Mouse (Mus musculus) intestine, postnatal 0 days (tissue): ENCODE measurements around the gene Bnip1. TPM values are rescaled to one million over a fixed set of nuclear protein-coding genes. Genes with fewer than 3 reads are reported as not detected.

Source experiments
- ATAC-seq: fragments of 200-750 bp; cut with Nextera tagmentation; 2 replicates; pipeline ENCODE4 v1.8.0; 2017; ENCODE audit warnings: mild to moderate bottlenecking, moderate TSS enrichment, moderate library complexity
- H3K27ac ChIP-seq: fragments of 300-500 bp; sonication (generic); 2 replicates; pipeline ENCODE4 v1.5.1; 2014; ENCODE audit warnings: mild to moderate bottlenecking, low read depth, low read length, moderate library complexity
- H3K27me3 ChIP-seq: fragments of 300-500 bp; sonication (generic); replicated peaks from 2 replicates; pipeline ENCODE4 v1.6.1; 2014; ENCODE audit warnings: low read length, mixed read lengths; ENCODE audit not compliant: control insufficient read depth, insufficient read depth
- H3K36me3 ChIP-seq: fragments of 300-500 bp; sonication (generic); 2 replicates; pipeline ENCODE4 v1.6.1; 2014; ENCODE audit warnings: mild to moderate bottlenecking, moderate library complexity; ENCODE audit not compliant: control insufficient read depth, insufficient read depth
- H3K4me1 ChIP-seq: fragments of 300-500 bp; sonication (generic); replicated peaks from 2 replicates; pipeline ENCODE4 v1.6.1; 2014; ENCODE audit warnings: antibody characterized with exemption, low read length, mixed read lengths; ENCODE audit not compliant: control insufficient read depth, insufficient read depth
- H3K4me2 ChIP-seq: fragments of 300-500 bp; sonication (generic); replicated peaks from 2 replicates; pipeline ENCODE4 v1.6.1; 2014; ENCODE audit warnings: low read depth, mild to moderate bottlenecking, moderate library complexity
- H3K4me3 ChIP-seq: fragments of 300-500 bp; sonication (generic); 2 replicates; pipeline ENCODE4 v1.5.1; 2014; ENCODE audit warnings: low read depth, low read length
- H3K9ac ChIP-seq: fragments of 300-500 bp; sonication (generic); 2 replicates; pipeline ENCODE4 v1.6.1; 2014; ENCODE audit warnings: mild to moderate bottlenecking, low read depth, low read length
- H3K9me3 ChIP-seq: fragments of 300-500 bp; sonication (generic); 2 replicates; pipeline ENCODE4 v1.6.1; 2016; ENCODE audit warnings: mixed run types; ENCODE audit not compliant: control insufficient read depth
- CTCF ChIP-seq: sonication (generic); IDR thresholded peaks from 2 replicates; pipeline ENCODE4 v1.5.1; 2016; ENCODE audit warnings: low read depth, mild to moderate bottlenecking, control low read depth, antibody characterized with exemption, moderate library complexity
- WGBS: fragments of 180-500 bp; shearing (Covaris S2); extraction: QIAGEN DNeasy Blood & Tissue Kit; methylation state at CpG from one replicate; pipeline ENCODE4 v1.1.7; 2014; 5-methylcytosine and 5-hydroxymethylcytosine counted together
- polyA plus RNA-seq: library from polyadenylated mRNA; unstranded; fragments of >200 nt; fragmentation: Nextera tagmentation; extraction: Ambion mirVana; gene quantifications from 2 replicates; pipeline ENCODE4 v1.2.1, GENCODE M21; 2015

Gene Bnip1
- polyA plus RNA-seq, 1 experiment from 2014 or later = 30.7 TPM

DNA sequence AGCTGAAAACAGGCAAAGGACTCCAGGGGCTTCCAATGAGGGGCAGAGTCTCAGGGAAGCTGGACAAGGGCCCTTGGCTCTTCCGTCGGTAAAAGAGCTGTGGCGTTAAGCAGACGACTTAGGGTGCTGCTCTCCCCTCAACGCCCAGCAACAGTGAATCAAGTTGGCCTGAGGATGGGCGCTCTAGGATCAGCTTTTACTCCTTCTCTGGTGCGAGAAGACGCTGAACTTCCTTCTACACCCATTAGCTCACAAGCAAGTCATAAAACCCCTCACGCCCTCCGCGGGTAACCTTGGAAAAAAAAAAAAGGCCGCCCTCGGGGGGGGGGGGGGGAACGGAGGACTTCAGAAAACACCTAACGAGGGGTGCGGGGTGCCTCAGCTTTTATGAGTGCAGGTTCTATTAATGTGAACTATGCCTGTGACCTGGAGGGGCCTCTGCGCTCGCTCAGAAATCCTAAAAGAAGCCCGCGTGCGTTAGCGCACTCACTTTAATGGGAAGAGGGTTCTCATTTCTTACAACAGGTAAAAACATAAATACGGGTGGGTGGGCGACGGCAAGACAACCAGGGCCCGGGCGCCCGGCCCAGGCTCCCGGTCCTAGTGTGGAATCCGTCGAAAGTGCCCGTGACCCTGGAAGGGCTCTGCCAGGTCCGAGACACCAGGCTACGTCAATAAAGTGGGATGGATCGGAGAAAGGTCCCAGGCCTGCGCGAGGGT, 57.5 kb downstream of the Bnip1 start:
- H3K4me1 ChIP-seq = no peaks in the 10 kb centered on the region
- H3K9ac ChIP-seq = no peak overlapping the region
- H3K4me2 ChIP-seq = peak overlapping the region; percentile 43; the same call in 1 of the 2 replicates
- 3% methylated on average over 36 of the region's 37 CpGs for WGBS
- no peaks in the 10 kb centered on the region for H3K9me3 ChIP-seq
- peaks cover 95% of the 10 kb centered on the region for H3K27me3 ChIP-seq
- TF ChIP-seq CTCF = no peak
- H3K27ac ChIP-seq = no peak overlapping the region
- peak overlapping the region; percentile 23; the same call in 1 of the 2 replicates for H3K4me3 ChIP-seq
- H3K36me3 ChIP-seq = no peaks in the 10 kb centered on the region
- ATAC-seq = no peak

DNA sequence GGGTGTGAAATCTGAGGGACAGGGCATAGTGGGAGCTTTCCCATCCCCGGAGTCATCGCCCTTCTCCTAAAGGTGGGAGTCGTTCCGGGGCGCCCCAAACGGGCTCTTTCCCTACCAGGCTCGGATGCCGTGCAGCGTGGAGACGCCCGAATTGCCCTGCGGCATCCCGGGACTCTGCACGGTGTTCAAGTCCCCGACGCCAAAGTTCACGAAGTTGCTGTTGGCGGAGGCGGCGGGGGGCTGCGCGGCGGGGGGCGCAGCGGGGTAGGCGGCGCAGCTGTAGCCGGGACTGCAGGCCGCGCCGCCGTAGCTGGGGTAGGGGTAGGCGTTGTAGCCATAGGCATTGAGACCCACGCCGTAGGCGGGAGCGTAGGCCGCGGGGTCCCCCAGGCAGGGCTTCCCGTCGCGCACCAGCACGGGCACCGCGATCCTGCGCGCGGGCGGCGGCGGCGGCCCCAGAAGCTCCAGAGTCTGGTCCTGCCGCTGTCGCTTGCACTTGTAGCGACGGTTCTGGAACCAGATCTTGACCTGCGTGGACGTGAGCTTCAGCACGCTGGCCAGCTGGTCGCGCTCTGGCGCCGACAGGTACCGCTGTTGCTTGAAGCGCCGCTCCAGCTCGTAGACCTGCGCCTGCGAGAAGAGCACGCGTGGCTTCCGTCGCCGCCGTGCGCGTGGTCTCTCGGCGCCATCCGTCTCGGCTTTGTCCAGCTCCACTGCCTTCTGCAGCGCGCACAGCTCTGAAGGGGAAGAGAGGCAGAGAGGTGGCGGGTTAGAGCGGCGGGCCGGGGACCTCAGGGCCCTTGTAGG, 58.2 kb downstream of the Bnip1 start:
- Histone ChIP-seq H3K9ac (no peak overlapping the region), H3K4me1 (no peaks in the 10 kb centered on the region), H3K36me3 (no peaks in the 10 kb centered on the region), H3K27me3 (peaks cover 95% of the 10 kb centered on the region), H3K9me3 (no peaks in the 10 kb centered on the region), H3K27ac (no peak overlapping the region), H3K4me3 (peak overlapping the region; percentile 23), H3K4me2 (peak overlapping the region; percentile 43)
- no peak for ATAC-seq
- 1% methylated on average over 80 of the region's 87 CpGs for WGBS
- TF ChIP-seq CTCF = no peak

DNA sequence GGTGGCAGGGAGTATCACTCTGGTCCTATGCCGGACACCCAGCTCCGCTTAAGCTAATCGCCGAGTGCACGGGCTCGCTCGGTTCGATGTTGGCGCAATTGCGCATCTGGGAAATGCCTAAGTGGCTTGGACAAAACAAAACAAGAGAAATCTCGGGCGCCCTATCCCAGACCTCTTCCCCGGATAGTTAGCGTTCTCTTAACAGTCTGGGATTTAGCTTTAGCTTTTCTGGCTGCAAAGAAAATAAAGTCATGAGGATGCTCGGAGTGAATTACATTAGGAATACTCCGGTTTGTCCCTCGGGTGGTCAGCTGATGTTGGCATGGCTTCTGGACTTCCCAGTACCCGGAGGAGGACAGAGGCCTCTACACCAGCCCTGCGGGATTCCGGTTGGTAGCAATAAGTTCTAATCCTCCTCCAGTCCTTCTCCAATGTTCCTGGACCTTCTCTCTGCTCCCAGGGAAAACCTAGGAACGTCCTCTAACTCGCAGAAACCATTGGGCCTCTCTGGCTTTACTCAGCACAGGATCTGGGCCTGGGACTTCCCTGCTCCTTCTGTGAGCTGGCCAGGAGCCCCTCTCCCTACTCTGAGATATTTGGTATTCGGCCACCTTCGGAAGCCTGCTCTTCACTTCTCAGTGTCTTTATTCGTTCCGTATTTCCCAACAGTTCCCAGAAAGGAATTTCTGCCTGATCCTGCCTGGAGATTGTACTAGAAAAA, 59.0 kb downstream of the Bnip1 start:
- Histone ChIP-seq H3K27ac (no peak overlapping the region), H3K9ac (no peak overlapping the region), H3K36me3 (no peaks in the 10 kb centered on the region), H3K4me3 (peak overlapping the region; percentile 23), H3K9me3 (no peaks in the 10 kb centered on the region), H3K4me2 (peak overlapping the region; percentile 43), H3K27me3 (peaks cover 95% of the 10 kb centered on the region), H3K4me1 (no peaks in the 10 kb centered on the region)
- ATAC-seq = no peak
- WGBS = 5% methylated on average over 26 of the region's 26 CpGs
- TF ChIP-seq CTCF = no peak

DNA sequence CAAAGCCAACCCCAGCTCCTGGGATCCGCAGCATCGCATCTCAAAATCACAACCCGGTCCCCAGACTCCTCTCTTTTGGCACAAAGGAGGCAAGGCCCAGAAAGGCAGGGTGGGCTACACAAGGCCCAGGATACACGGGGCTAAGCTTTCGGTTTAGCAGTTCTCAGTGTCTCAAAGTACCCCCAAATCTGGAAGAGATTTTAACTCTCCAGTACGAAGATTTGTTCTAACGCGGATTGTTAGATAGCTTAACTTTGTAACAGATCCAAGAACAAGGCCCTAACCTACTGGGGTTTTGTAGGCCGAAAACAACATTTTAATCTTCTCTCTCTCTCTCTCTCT, 59.5 kb downstream of the Bnip1 start:
- ATAC-seq = no peak
- no peak overlapping the region for H3K4me2 ChIP-seq
- H3K27ac ChIP-seq = no peak overlapping the region
- no peak for TF ChIP-seq CTCF
- H3K27me3 ChIP-seq = peaks cover 95% of the 10 kb centered on the region
- 14% methylated on average over 9 of the region's 9 CpGs for WGBS
- H3K4me1 ChIP-seq = no peaks in the 10 kb centered on the region
- no peak overlapping the region for H3K9ac ChIP-seq
- H3K36me3 ChIP-seq = no peaks in the 10 kb centered on the region
- no peaks in the 10 kb centered on the region for H3K9me3 ChIP-seq
- no peak overlapping the region for H3K4me3 ChIP-seq

DNA sequence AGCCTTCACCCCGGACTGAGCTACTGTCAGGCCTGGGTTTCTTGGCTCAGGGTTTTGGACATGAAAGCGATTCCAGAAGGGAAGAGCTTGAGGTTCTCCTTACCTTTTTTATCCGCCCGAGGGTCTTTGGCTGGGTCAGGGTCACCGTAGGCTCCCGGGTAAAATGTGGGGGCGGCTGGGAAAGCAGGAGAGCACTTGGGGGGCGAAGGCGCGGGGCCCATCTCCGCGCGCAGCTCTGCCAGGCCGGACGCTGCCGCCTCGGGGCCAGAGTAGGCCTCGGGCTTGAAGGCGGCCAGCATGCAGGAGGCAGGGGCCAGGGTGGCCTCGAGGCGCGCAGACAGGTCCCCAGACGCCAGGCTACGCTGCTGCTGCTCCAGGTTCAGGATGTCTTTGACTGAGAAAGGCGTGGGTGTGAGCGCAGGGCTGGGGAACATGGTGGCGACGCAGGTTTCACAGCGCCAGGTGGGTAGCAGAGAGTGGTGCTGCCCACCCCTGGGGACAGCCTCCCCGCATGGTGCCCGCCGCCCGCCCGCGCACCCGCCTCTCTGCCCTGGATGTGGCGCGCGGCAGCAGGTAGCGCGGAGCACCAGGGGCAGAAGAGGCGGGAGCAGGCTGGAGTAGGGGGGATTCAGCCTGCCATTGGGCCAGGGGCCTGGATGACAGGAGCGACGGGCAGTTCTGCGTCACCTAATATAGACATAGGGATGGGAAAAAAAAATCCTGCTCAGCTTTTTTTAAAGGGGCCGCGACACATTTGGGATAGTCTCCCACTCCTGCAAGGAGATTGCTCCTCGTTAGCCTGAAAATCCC, 60.3 kb downstream of the Bnip1 start:
- 4% methylated on average over 47 of the region's 48 CpGs for WGBS
- peaks cover 95% of the 10 kb centered on the region for H3K27me3 ChIP-seq
- H3K36me3 ChIP-seq = no peaks in the 10 kb centered on the region
- no peak for ATAC-seq
- no peaks in the 10 kb centered on the region for H3K4me1 ChIP-seq
- H3K4me3 ChIP-seq = no peak overlapping the region
- TF ChIP-seq CTCF = no peak
- no peak overlapping the region for H3K27ac ChIP-seq
- no peak overlapping the region for H3K4me2 ChIP-seq
- no peaks in the 10 kb centered on the region for H3K9me3 ChIP-seq
- no peak overlapping the region for H3K9ac ChIP-seq
